Mouse (Mus musculus) hindbrain, embryonic 16.5 days (tissue): Measurements from ENCODE around the gene March5. TPM values are rescaled to one million over a fixed set of nuclear protein-coding genes. Genes with fewer than 3 reads are reported as not detected.
A peak's percentile ranks its signal among the peaks of the same experiment; 100 is the strongest.
"Not testable (repeated sequence)": the region's sequence is repeated elsewhere in the genome, so short reads cannot be mapped to it uniquely, and the experiment has no call there.

Experiments
- ATAC-seq: fragments of 200-750 bp; cut with Nextera tagmentation; 2 replicates; pipeline ENCODE4 v1.8.0; 2017; ENCODE audit warnings: moderate TSS enrichment, moderate library complexity
- H3K27ac ChIP-seq: fragments of 300-500 bp; sonication (generic); 2 replicates; pipeline ENCODE4 v1.5.1; 2014; ENCODE audit warnings: low read depth, mild to moderate bottlenecking, control low read depth, low read length, moderate library complexity
- H3K27me3 ChIP-seq: fragments of 300-500 bp; sonication (generic); replicated peaks from 2 replicates; pipeline ENCODE4 v1.6.1; 2014; ENCODE audit warnings: low read length; ENCODE audit not compliant: control insufficient read depth, insufficient read depth
- H3K36me3 ChIP-seq: fragments of 300-500 bp; sonication (generic); 2 replicates; pipeline ENCODE4 v1.6.1; 2014; ENCODE audit warnings: mild to moderate bottlenecking, low read length, moderate library complexity, mixed read lengths; ENCODE audit not compliant: control insufficient read depth, insufficient read depth
- H3K4me1 ChIP-seq: fragments of 300-500 bp; sonication (generic); 2 replicates; pipeline ENCODE4 v1.6.1; 2014; ENCODE audit warnings: low read depth, low read length; ENCODE audit not compliant: control insufficient read depth, insufficient read depth
- H3K4me2 ChIP-seq: fragments of 300-500 bp; sonication (generic); 2 replicates; pipeline ENCODE4 v1.6.1; 2014; ENCODE audit warnings: mild to moderate bottlenecking, low read length, control low read depth, moderate library complexity
- H3K4me3 ChIP-seq: fragments of 300-500 bp; sonication (generic); 2 replicates; pipeline ENCODE4 v1.5.1; 2014; ENCODE audit warnings: mild to moderate bottlenecking, low read length, control low read depth, moderate library complexity
- H3K9ac ChIP-seq: fragments of 300-500 bp; sonication (generic); 2 replicates; pipeline ENCODE4 v1.6.1; 2014; ENCODE audit warnings: low read depth, mild to moderate bottlenecking, control low read depth, low read length, moderate library complexity
- H3K9me3 ChIP-seq: fragments of 300-500 bp; sonication (generic); 2 replicates; pipeline ENCODE4 v1.6.1; 2014; ENCODE audit warnings: mild to moderate bottlenecking, low read length, moderate library complexity; ENCODE audit not compliant: control insufficient read depth
- WGBS: fragments of 180-500 bp; shearing (Covaris S2); extraction: QIAGEN DNeasy Blood & Tissue Kit; methylation state at CpG from one replicate; pipeline ENCODE4 v1.1.7; 2014; 5-methylcytosine and 5-hydroxymethylcytosine counted together
- polyA plus RNA-seq: library from polyadenylated mRNA; unstranded; fragments of >200 nt; fragmentation: Nextera tagmentation; extraction: Ambion mirVana; gene quantifications from 2 replicates; pipeline ENCODE4 v1.2.1, GENCODE M21; 2015

March5 gene
- polyA plus RNA-seq, 1 experiment from 2014 or later: 82.7 TPM

DNA sequence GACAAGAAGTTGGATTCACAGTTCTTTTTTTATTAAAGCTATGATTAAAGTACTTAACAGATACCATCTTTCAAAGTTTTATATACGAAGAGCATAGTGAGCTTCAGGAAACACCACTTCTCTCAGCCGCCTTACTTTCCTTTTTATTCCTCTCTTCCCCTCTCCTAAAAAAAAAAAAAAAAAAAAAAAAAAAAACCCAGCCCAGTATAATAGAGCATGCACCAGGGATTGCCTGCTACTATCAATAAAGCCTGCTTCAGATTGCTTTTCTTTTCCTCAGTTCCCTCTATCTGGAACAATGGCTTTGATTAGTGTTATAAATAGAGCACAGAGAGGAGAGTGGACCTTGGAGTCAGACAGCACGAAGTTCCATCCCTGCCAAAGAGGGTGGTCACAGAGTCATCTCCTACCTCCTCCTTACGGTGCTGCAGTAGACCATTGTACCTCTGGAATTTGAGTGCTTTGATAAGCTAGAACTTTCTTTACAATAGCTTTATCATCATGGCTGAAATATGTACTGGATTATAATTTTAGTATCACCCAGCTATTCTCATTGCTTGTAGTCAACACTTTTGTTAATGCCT lies 30.4 kb upstream of the March5 start:
- H3K36me3 ChIP-seq: no peaks in the 10 kb centered on the region
- peak overlapping the region; percentile 29; the same call in 1 of the 2 replicates for H3K9ac ChIP-seq
- H3K27me3 ChIP-seq: no peaks in the 10 kb centered on the region
- no peak overlapping the region for H3K27ac ChIP-seq
- H3K4me3 ChIP-seq: peak overlapping the region; percentile 42
- peaks cover 9% of the 10 kb centered on the region for H3K4me1 ChIP-seq
- ATAC-seq: no peak
- 35% methylated on average over 4 of the region's 4 CpGs for WGBS
- H3K4me2 ChIP-seq: peak overlapping the region; percentile 64
- H3K9me3 ChIP-seq: no peaks in the 10 kb centered on the region

DNA sequence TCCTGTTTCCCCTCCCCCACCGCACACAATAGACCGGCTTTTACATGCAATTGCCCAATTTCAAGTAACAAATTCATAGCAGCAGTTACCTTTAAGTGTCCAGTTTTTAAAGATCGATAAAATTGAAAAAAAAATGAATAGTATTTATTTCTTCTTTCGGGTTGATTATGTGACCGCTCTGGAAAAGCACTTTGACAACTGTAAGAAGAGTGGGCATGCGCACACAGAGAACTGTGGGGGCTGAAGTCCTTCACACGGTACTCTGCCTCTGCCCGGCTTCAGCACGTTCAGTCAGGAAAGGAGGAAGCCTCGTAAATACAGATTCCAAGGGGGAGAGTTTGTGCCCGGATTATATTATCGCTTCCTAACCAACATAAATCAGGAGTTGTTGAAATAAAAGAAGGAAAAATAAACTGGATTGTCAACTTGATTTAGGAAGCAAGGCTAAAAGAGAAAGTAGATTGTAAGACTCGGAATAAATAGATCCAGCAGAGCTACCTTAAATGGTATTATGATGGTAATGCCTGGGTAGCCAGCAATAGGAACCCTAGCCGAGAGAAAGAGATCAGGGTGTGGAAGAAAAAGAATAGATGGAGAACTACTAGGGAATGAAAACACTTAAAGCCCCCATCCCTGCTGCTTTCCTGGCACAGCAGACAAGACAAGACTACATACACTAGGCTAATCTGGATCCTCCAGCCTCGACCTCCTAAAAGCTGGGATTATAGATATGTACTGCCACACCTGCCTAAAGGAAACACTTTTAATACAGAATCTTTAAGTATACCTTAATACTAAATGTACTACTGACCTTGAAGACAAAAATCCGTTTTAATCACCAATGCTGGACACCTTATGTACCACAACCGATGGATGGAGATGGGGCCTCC lies 29.3 kb upstream of the March5 start:
- Histone ChIP-seq H3K27me3 (no peaks in the 10 kb centered on the region), H3K9me3 (no peaks in the 10 kb centered on the region), H3K36me3 (no peaks in the 10 kb centered on the region), H3K9ac (peak overlapping the region; percentile 49; the same call in 1 of the 2 replicates), H3K4me1 (peaks cover 5% of the 10 kb centered on the region; the same call in 1 of the 2 replicates), H3K4me3 (peak overlapping the region; percentile 48), H3K27ac (peak overlapping the region; percentile 71), H3K4me2 (peak overlapping the region; percentile 57)
- ATAC-seq: peak; percentile 81
- 13% methylated on average over 17 of the region's 17 CpGs for WGBS

DNA sequence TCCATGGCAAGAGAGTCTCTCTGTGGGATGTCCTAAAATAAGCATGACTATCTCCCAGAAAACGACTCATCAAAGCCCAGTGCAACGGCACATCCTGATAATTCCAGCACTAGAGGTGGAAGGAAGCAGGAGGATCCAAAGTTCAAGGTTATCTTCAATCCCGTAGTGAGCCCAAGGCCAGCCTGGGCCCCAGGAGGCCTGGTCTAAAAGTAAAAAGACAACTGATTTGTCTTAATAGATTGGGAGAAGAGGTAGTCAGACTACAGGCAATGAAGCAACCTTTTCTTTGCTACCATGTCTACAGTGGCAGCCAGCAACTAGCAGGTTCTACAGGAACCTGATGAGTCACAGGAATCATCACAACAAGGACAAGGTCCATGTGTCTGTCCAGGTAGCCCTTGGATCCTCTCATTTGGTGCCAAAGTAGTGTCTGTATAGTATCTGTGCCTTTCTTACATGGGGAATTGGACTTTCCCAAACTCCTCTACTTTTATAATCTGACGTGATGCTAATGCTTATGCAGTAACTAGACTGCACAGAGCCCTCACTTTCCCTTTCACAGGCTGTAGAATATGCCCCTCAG lies 18.9 kb upstream of the March5 start:
- Histone ChIP-seq H3K9me3 (no peaks in the 10 kb centered on the region), H3K4me2 (no peak overlapping the region), H3K9ac (no peak overlapping the region), H3K4me3 (no peak overlapping the region), H3K4me1 (no peaks in the 10 kb centered on the region), H3K27ac (no peak overlapping the region), H3K27me3 (no peaks in the 10 kb centered on the region), H3K36me3 (no peaks in the 10 kb centered on the region)
- no peak for ATAC-seq
- WGBS: 77% methylated on average over 4 of the region's 4 CpGs

DNA sequence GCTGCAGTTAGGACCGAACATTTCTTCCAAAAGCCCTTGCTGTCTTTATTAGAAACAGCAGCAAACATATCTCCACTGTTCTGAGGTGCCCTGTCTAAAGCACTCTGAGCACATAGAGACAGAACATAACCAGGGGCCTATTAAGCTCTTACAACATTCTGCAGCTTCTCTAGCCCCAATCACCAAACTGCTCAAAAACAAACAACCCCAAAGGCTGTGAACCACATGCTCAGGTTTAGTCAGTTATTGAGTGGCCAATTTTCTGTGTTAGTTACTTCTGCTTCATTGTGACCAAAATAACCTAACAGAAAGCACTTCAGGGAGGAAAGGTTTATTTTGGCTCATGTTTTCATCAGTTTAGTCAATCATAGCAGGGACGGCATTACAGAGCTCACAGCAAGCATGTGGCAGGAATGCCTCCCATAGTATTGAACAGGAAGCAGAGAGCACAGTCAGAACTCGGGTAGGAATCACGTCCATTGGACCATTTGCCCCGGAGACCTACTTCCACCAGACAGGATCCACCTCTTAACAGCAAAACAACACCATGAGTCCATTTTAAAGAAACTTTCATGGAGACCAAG lies 14.8 kb upstream of the March5 start:
- no peak for ATAC-seq
- WGBS: 88% methylated on average over 5 of the region's 5 CpGs
- no peak overlapping the region for H3K4me2 ChIP-seq

DNA sequence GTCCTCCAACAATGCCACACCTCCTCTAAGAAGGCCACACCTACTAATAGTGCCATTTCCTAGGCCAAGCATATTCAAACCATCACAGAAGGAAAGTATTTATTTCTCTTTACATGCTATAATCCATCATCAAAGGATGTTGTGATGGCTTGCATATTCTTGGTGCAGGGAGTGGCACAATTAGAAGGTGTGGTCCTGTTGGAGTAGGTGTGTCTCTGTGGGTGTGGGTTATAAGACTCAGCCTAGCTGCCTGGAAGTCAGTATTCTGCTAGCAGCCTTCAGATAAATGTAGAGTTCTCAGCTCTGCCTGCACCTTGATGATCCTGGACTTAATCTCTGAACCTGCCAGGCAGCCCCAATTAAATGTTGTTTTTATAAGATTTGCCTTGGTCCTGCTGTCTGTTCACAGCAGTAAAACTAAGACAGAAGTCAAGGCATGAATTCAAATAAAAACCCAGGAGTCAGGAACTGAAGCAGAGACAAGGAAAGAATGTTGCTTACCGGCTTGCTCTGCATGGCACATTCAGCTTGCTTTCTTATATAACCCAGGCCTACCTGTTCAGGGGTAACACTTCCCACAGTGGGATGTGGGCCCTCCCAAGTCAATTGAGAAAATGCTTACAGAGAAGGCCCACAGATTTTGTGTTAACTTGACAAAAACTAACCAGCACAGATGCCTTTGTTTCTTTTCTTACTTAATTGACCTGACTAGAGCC lies 9.0 kb upstream of the March5 start:
- Histone ChIP-seq H3K9me3 (no peaks in the 10 kb centered on the region), H3K4me3 (no peak overlapping the region), H3K4me1 (no peaks in the 10 kb centered on the region), H3K27ac (no peak overlapping the region), H3K9ac (no peak overlapping the region), H3K36me3 (no peaks in the 10 kb centered on the region), H3K27me3 (no peaks in the 10 kb centered on the region), H3K4me2 (no peak overlapping the region)
- no peak for ATAC-seq
- WGBS: 95% methylated on average over 1 of the region's 1 CpGs

More for the DNA sequence above, 14.8 kb upstream of the March5 start:
- Histone ChIP-seq H3K9me3 (no peaks in the 10 kb centered on the region), H3K4me1 (no peaks in the 10 kb centered on the region), H3K36me3 (no peaks in the 10 kb centered on the region), H3K9ac (no peak overlapping the region), H3K4me3 (no peak overlapping the region), H3K27ac (no peak overlapping the region), H3K27me3 (no peaks in the 10 kb centered on the region)

DNA sequence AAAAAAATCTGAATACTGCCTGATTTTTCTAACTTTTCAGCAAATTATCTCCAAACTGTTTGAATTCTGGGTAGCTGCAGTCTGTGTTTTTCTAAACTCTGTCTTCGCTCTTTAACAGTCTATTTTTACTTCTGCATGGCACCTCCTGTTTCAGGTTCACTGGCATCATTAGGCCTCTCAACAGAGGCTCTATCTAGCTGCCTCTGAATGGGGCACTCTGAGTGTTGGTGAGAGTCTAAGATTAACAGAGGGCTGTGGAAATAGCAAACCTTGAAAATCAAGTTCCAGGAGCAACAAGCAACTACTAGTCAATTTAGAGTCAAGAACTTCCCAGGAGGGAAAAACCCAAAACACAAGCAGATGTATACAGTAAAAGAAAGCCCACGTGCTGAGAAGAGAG lies 7.5 kb upstream of the March5 start:
- Histone ChIP-seq H3K4me1 (no peaks in the 10 kb centered on the region), H3K9me3 (no peaks in the 10 kb centered on the region), H3K27me3 (no peaks in the 10 kb centered on the region), H3K4me3 (no peak overlapping the region), H3K9ac (no peak overlapping the region), H3K4me2 (no peak overlapping the region), H3K36me3 (no peaks in the 10 kb centered on the region), H3K27ac (no peak overlapping the region)
- no peak for ATAC-seq
- WGBS: 79% methylated on average over 2 of the region's 2 CpGs

DNA sequence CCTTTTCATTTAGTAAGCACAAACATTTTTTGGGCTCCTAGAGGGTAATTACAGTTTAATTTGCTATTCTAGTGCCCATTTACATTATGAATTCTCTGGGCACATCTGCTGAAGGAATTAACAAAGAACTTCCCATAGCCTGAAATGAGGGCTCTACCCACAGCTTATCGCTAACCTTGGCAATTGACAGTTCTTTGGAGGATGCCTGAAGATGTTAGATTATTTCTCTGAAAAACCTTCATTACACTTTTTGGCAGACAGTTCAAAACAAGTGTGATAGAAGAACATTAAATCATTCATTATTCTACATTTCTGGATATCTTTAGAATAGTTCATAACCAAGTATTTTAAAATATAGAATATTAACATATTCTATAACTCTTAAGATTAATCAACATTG lies 4.0 kb upstream of the March5 start:
- WGBS: 86% methylated on average over 1 of the region's 1 CpGs
- no peak overlapping the region for H3K4me3 ChIP-seq
- H3K36me3 ChIP-seq: no peaks in the 10 kb centered on the region
- peaks cover 4% of the 10 kb centered on the region; the same call in 1 of the 2 replicates for H3K4me1 ChIP-seq
- H3K9me3 ChIP-seq: no peaks in the 10 kb centered on the region
- no peak overlapping the region for H3K4me2 ChIP-seq
- H3K9ac ChIP-seq: no peak overlapping the region
- no peaks in the 10 kb centered on the region for H3K27me3 ChIP-seq
- ATAC-seq: no peak
- no peak overlapping the region for H3K27ac ChIP-seq

DNA sequence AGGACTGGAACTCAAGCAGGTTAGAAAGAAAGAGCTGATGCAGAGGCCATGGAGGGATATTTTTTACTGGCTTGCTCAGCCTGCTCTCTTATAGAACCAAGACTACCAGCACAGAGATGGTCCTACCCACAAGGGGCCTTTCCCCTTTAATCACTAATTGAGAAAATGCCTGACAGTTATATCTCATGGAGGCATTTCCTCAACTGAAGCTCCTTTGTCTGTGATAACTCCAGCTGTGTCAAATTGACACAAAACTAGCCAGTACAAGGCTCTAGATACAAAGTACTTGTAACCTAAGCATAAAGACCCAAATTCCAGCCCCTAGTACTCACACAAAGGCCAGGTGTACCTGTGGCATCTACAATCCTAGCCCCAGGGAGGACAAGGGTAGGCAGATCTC lies 2.2 kb upstream of the March5 start:
- not testable (repeated sequence) for H3K36me3 ChIP-seq, H3K9ac ChIP-seq, H3K4me2 ChIP-seq, H3K9me3 ChIP-seq, H3K27me3 ChIP-seq, H3K4me3 ChIP-seq, H3K27ac ChIP-seq, ATAC-seq
- H3K4me1 ChIP-seq: peaks cover 16% of the 10 kb centered on the region
